Mouse (Mus musculus) embryonic facial prominence, embryonic 11.5 days (tissue): ENCODE results near the gene Gm49450. TPM values are rescaled to one million over a fixed set of nuclear protein-coding genes. Genes with fewer than 3 reads are reported as not detected.

Source experiments
- ATAC-seq: fragments of 200-750 bp; cut with Nextera tagmentation; replicated peaks from 2 replicates; pipeline ENCODE4 v1.8.0; 2017; ENCODE audit warnings: low read depth; ENCODE audit not compliant: insufficient number of reproducible peaks, low FRiP score, low TSS enrichment
- DNase-seq: peaks from one replicate; pipeline ENCODE4 v3.0.0-alpha.2; 2015; ENCODE audit warnings: low spot score
- H3K27ac ChIP-seq: fragments of 300-500 bp; sonication (generic); replicated peaks from 2 replicates; pipeline ENCODE4 v1.5.1; 2014; ENCODE audit warnings: mild to moderate bottlenecking, low read depth, low read length, control low read depth
- H3K27me3 ChIP-seq: fragments of 300-500 bp; sonication (generic); 2 replicates; pipeline ENCODE4 v1.6.1; 2014; ENCODE audit warnings: mild to moderate bottlenecking, low read length, moderate library complexity, mixed read lengths; ENCODE audit not compliant: control insufficient read depth, insufficient read depth
- H3K36me3 ChIP-seq: fragments of 300-500 bp; sonication (generic); replicated peaks from 2 replicates; pipeline ENCODE4 v1.6.1; 2014; ENCODE audit warnings: low read depth, mild to moderate bottlenecking, low read length, moderate library complexity, mixed read lengths; ENCODE audit not compliant: control insufficient read depth, insufficient read depth
- H3K4me1 ChIP-seq: fragments of 300-500 bp; sonication (generic); 2 replicates; pipeline ENCODE4 v1.6.1; 2014; ENCODE audit warnings: low read length, mixed read lengths; ENCODE audit not compliant: control insufficient read depth, insufficient read depth
- H3K4me2 ChIP-seq: fragments of 300-500 bp; sonication (generic); 2 replicates; pipeline ENCODE4 v1.6.1; 2014; ENCODE audit warnings: low read depth, mild to moderate bottlenecking, control low read depth, low read length, moderate library complexity
- H3K4me3 ChIP-seq: fragments of 300-500 bp; sonication (generic); 2 replicates; pipeline ENCODE4 v1.5.1; 2014; ENCODE audit warnings: low read depth, low read length, control low read depth
- H3K9ac ChIP-seq: fragments of 300-500 bp; sonication (generic); replicated peaks from 2 replicates; pipeline ENCODE4 v1.6.1; 2014; ENCODE audit warnings: mild to moderate bottlenecking, control low read depth, low read length
- H3K9me3 ChIP-seq: fragments of 300-500 bp; sonication (generic); replicated peaks from 2 replicates; pipeline ENCODE4 v1.6.1; 2016; ENCODE audit warnings: mild to moderate bottlenecking, low read length, inconsistent platforms, mixed read lengths; ENCODE audit not compliant: control insufficient read depth
- WGBS: fragments of 180-500 bp; shearing (Covaris S2); extraction: QIAGEN DNeasy Blood & Tissue Kit; methylation state at CpG from one replicate; pipeline ENCODE4 v1.1.7; 2014; 5-methylcytosine and 5-hydroxymethylcytosine counted together
- polyA plus RNA-seq: library from polyadenylated mRNA; unstranded; fragments of >200 nt; fragmentation: Nextera tagmentation; extraction: Ambion mirVana; gene quantifications from 2 replicates; pipeline ENCODE4 v1.2.1, GENCODE M21; 2014

Gm49450 gene
- polyA plus RNA-seq, 1 experiment from 2014 or later = not detected

DNA sequence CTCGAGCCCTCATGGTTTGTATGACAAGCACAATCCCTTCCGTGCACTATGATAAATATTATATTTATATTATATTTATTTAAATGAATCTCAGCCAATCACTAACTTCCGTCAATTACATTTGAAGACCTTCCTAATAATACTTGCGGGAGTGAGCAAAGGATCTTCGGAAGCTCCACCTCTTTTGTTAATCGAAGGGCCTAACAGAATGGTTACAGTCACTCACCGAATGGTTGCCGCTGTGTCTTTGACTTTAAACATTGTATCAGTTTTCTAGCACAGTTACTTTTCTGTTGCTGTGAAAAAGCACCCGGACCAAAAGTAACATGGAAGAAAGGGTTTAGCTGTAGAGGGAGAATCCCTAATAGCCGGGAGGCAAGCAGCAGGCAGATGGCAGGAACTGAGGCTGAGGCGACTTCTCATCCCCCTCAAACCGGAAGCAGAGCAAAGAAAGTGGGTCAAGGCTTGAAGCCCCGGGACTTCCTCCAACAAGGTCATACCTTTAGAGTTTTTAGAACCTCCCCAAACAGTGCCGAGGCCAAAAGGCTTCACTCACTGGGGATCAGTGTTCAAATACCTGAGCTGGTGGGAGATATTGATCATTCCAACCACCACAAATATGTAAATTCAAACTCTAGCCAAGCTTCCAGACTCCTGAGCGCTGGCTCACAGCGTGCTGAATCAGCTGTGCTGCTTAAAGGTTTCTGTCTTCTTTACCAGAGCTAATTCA is 16.2 kb upstream of the Gm49450 start:
- WGBS = 8% methylated on average over 16 of the region's 16 CpGs
- ATAC-seq (no peak), DNase-seq (peak; percentile 51)
- H3K9me3 ChIP-seq = no peaks in the 10 kb centered on the region
- H3K4me1 ChIP-seq = peaks cover 3% of the 10 kb centered on the region; the same call in 1 of the 2 replicates
- H3K4me3 ChIP-seq = no peak overlapping the region
- H3K36me3 ChIP-seq = no peaks in the 10 kb centered on the region
- H3K27me3 ChIP-seq = no peaks in the 10 kb centered on the region
- H3K9ac ChIP-seq = peak overlapping the region; percentile 57
- H3K27ac ChIP-seq = peak overlapping the region; percentile 72
- no peak overlapping the region for H3K4me2 ChIP-seq

DNA sequence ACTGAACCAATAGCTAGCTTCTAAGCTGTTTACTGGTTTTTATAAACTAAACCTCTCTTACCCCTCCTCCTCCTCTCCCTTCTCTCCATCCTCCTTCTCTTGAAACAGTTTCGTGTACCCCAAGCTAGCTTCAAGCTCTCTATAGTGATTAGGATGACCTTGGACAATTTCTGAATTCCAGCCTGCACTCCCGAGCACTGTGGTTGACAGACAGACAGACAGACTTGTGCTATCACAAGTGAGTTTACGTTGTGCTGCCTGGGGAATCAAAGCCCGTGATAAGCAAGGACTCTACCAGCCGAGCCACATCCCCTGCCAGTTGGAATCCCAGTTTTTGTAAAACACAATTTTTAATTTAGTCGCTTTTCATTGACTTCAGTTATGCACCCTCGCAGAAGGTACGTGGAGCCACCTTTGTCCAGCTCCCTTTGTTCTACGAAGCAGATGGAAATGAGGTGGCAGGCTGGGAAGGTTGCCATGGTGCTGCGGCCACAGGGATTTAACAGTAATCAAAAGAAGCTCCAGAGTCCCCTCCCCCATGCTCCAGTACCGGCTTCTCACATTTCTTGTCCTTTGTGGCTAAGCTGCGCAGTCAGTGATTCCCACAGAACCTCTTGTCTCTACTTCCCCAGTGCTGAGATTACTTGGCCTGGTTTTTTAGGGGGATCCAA is 15.5 kb upstream of the Gm49450 start:
- Histone ChIP-seq H3K27me3 (no peaks in the 10 kb centered on the region), H3K9ac (peak overlapping the region; percentile 57), H3K4me2 (peak overlapping the region; percentile 15), H3K27ac (peak overlapping the region; percentile 72), H3K4me3 (no peak overlapping the region), H3K36me3 (no peaks in the 10 kb centered on the region), H3K9me3 (no peaks in the 10 kb centered on the region), H3K4me1 (peaks cover 3% of the 10 kb centered on the region; the same call in 1 of the 2 replicates)
- DNase-seq = peak; percentile 94
- 9% methylated on average over 12 of the region's 12 CpGs for WGBS
- peak; percentile 77 for ATAC-seq

DNA sequence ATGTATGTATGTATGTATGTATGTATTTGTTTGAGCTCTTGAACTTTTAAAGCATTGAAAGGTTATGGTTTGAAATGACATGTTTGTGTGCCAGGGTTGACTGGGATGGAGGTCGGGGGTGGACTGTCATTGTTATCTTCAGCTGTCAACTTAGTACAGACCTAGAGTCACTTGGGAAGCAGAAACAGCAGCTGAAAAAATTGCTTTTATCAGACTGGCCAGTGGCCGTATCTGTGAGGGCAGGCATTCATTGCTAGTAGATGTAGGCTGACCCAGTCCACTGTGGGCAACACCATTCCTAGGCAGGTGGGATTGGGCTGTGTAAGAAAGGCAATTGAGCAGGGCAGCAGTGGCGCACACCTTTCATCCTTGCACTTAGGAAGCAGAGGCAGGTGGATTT is 6.2 kb upstream of the Gm49450 start:
- H3K9ac ChIP-seq = no peak overlapping the region
- DNase-seq = no peak
- 78% methylated on average over 3 of the region's 3 CpGs for WGBS
- no peak overlapping the region for H3K4me2 ChIP-seq
- H3K36me3 ChIP-seq = no peaks in the 10 kb centered on the region
- H3K9me3 ChIP-seq = no peaks in the 10 kb centered on the region
- H3K4me3 ChIP-seq = no peak overlapping the region
- no peaks in the 10 kb centered on the region for H3K4me1 ChIP-seq
- H3K27me3 ChIP-seq = no peaks in the 10 kb centered on the region; the same call in 1 of the 2 replicates
- no peak overlapping the region for H3K27ac ChIP-seq
- no peak for ATAC-seq

DNA sequence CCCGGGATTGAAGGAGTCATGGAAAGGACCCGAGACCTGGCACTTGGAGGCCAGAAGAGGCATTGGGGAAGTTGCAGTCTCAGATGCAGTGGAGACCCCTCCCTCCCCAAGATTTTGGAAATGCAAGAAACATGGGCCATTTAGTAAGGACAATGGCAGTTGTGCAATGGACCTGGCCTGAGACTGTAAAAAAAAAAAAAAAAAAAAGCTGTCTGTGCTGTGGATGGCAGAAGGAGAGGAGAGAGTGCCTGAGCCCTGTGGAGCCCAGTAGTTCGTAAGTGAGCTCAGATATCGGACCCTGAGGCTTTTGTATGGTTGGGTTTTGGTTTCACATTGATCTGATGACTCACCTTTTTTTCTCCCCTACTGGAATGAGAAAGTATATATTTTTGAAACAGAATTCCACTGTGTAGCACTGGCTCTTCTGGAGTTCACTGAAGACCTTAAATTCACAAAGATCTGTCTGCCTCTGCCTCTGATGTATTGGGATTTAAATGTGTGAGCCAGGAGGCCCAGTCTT is 5.6 kb upstream of the Gm49450 start:
- H3K27me3 ChIP-seq = no peaks in the 10 kb centered on the region; the same call in 1 of the 2 replicates
- no peak for DNase-seq
- H3K4me3 ChIP-seq = no peak overlapping the region
- H3K9me3 ChIP-seq = no peaks in the 10 kb centered on the region
- 77% methylated on average over 4 of the region's 4 CpGs for WGBS
- no peaks in the 10 kb centered on the region for H3K36me3 ChIP-seq
- ATAC-seq = no peak
- H3K4me2 ChIP-seq = no peak overlapping the region
- H3K4me1 ChIP-seq = no peaks in the 10 kb centered on the region
- no peak overlapping the region for H3K27ac ChIP-seq
- no peak overlapping the region for H3K9ac ChIP-seq

DNA sequence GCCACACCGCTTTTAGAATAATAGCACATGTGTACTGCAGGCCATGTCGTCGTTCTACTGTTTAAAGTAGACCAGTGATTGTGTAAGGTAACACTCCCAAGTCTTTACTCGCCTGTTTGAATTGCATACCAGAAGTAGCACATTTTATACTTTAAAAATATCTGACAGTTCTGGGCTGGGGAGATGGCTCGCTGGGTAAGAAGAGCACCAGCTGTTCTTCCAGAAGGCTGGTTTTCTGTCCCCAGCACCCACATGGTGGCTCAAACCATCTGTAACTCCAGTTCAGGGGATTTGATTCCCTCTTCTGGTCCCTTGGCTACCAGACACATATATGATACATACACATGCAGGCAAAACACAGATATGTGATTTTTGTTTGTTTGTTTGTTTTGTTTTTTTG is 4.1 kb upstream of the Gm49450 start:
- Histone ChIP-seq H3K4me1 (no peaks in the 10 kb centered on the region), H3K4me2 (no peak overlapping the region), H3K4me3 (no peak overlapping the region), H3K9ac (no peak overlapping the region), H3K9me3 (no peaks in the 10 kb centered on the region), H3K36me3 (no peaks in the 10 kb centered on the region), H3K27me3 (no peaks in the 10 kb centered on the region), H3K27ac (no peak overlapping the region)
- no peak for ATAC-seq
- no peak for DNase-seq
- WGBS = 71% methylated on average over 5 of the region's 5 CpGs

DNA sequence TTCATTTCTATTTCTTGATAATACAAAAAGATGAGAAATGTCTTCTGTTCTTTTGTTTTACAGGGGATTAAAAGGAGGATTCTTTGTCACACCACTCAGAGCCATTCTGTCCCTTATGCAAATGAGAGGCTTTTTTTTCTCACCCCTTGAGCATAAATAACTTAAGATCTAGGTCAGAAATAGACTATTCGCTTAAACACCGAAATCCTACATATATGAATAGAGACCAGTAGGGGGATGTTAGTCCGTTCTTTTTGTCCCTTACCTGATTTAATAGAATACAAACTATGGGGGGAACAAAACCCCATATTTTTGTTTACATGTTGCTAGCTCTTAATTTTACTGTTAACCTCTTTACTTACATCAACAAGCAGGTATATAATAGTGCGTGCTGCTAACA is 2.6 kb upstream of the Gm49450 start:
- Histone ChIP-seq H3K9ac (no peak overlapping the region), H3K9me3 (no peaks in the 10 kb centered on the region)

DNA sequence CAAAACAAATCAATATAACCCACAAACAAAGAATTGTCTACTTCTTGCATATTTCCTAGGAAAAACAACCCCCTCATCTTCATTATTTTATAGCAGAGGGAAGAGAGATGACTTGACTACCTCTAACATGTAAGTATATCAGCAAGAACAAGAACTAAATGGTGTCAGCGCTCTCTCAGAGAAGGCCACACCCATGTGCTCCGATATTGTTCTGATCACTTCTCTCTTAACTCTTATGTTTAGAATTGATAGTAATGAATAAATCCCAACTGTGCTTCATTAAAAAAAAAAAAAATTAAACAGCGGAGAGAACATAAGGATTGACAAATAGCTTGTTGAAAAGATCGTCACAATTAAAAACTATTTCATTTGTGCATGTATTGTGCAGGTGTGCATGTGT is 2.0 kb upstream of the Gm49450 start:
- no peak for DNase-seq
- Histone ChIP-seq H3K4me3 (no peak overlapping the region), H3K9ac (no peak overlapping the region), H3K27ac (peak overlapping the region; percentile 36), H3K27me3 (no peaks in the 10 kb centered on the region), H3K36me3 (no peaks in the 10 kb centered on the region; the same call in 1 of the 2 replicates), H3K9me3 (no peaks in the 10 kb centered on the region), H3K4me2 (no peak overlapping the region; the same call in 1 of the 2 replicates), H3K4me1 (no peaks in the 10 kb centered on the region)
- WGBS = 75% methylated on average over 4 of the region's 4 CpGs
- no peak for ATAC-seq

More for the DNA sequence above, 2.6 kb upstream of the Gm49450 start:
- H3K4me3 ChIP-seq = no peak overlapping the region
- WGBS = 91% methylated on average over 4 of the region's 4 CpGs
- ATAC-seq (no peak), DNase-seq (no peak)
- H3K4me2 ChIP-seq = no peak overlapping the region
- no peaks in the 10 kb centered on the region for H3K4me1 ChIP-seq
- no peak overlapping the region for H3K27ac ChIP-seq
- no peaks in the 10 kb centered on the region; the same call in 1 of the 2 replicates for H3K36me3 ChIP-seq
- H3K27me3 ChIP-seq = no peaks in the 10 kb centered on the region
